Comparison of ENCODE assay signal across 21 mouse cellular contexts in the genomic region with DNA sequence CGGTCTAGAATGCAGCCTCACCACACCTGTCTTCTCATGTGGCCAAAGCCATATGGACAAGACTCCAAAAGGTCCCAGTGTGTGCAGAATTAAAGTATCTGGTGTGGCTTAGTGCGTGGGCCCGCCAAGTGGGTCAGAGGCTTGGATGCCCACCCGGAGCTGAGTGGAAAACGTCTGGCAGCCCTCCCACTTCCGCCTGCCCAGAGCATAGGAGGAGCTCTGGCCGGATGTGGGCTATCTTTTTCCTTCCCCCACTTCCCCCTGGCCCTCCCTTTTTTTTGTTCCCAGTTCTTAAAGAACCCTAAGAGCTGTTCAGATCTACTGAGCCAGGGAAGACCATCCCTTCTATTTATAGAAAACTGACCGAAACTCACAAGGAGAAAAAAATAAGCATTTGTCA.
DNase-seq lines count a peak whose midpoint lies in the region; ATAC-seq and TF ChIP-seq lines count a peak whose summit lies in the region.
"Had no signal": no experiment of that assay in that cellular context is flagged by ENCODE, and none has a peak within 500 bp of the region (broad histone marks: within the 10 kb centered on the region; RNA-seq: fewer than 3 reads in every experiment).

No protein-coding gene starts in this region.

- no peak for DNase-seq in heart, adult 8-10 months (ENCODE audit: low spot score)
- DNase-seq in spleen, postnatal 36 days (ENCODE audit: low spot score in 2 of 2): peak; percentile 3 to 4
- DNase-seq in spleen, postnatal 10 days (ENCODE audit: low spot score in 2 of 2): no peak
- DNase-seq in thymus, postnatal 14 days: peak; percentile 31
- no peak for DNase-seq in gastrocnemius, adult 2 months
- DNase-seq: adrenal gland, adult 2 months; cerebellum, adult 9-10 months; gastrocnemius, postnatal 10 days; heart, postnatal 10 days; kidney, postnatal 4 days; lung, embryonic 14.5 days; right cerebral cortex, adult 18-20 months had no signal

- no peak for TF ChIP-seq CTCF in gastrocnemius, adult 2 months (IDR thresholded peaks at IDR 0.05)

- H3K4me2 ChIP-seq in heart, embryonic 14.5 days (ENCODE audit: low read length): no peak overlapping the region
- peak overlapping the region; percentile 29 for H3K4me2 ChIP-seq in liver, embryonic 12.5 days
- no peak overlapping the region for H3K4me2 ChIP-seq in neural tube, embryonic 15.5 days
- H3K4me2 ChIP-seq: hindbrain, embryonic 13.5 days; lung, embryonic 14.5 days; midbrain, embryonic 12.5 days; neural tube, embryonic 12.5 days had no signal

- H3K4me1 ChIP-seq in heart, embryonic 14.5 days (ENCODE audit: control insufficient read depth in 2 of 2, insufficient read depth in 2 of 2, low read length in 2 of 2): peaks cover 3 to 7% of the 10 kb centered on the region in 2 experiments; a peak in 1 of 4 replicates
- no peaks in the 10 kb centered on the region for H3K4me1 ChIP-seq in liver, embryonic 12.5 days
- H3K4me1 ChIP-seq in neural tube, embryonic 15.5 days: no peaks in the 10 kb centered on the region
- H3K4me1 ChIP-seq: hindbrain, embryonic 13.5 days; midbrain, embryonic 12.5 days; neural tube, embryonic 12.5 days had no signal

- H3K27ac ChIP-seq in heart, embryonic 14.5 days (replicated peaks in 1 of 2; ENCODE audit: control insufficient read depth in 1 of 2, insufficient read depth in 1 of 2, low read depth in 2 of 2, low read length in 2 of 2): no peak overlapping the region
- H3K27ac ChIP-seq in liver, embryonic 12.5 days: no peak overlapping the region
- no peak overlapping the region for H3K27ac ChIP-seq in neural tube, embryonic 15.5 days (replicated peaks)
- no peak overlapping the region for H3K27ac ChIP-seq in gastrocnemius, adult 2 months
- H3K27ac ChIP-seq: heart, adult 2 months; hindbrain, embryonic 13.5 days; macrophage; midbrain, embryonic 12.5 days; neural tube, embryonic 12.5 days had no signal

- H3K4me3 ChIP-seq in heart, embryonic 14.5 days (ENCODE audit: control insufficient read depth in 1 of 2, insufficient read depth in 1 of 2, low read depth in 1 of 2, low read length in 2 of 2): no peak overlapping the region
- H3K4me3 ChIP-seq in liver, embryonic 12.5 days: no peak overlapping the region
- no peak overlapping the region for H3K4me3 ChIP-seq in neural tube, embryonic 15.5 days (replicated peaks)
- no peak overlapping the region for H3K4me3 ChIP-seq in gastrocnemius, adult 2 months
- H3K4me3 ChIP-seq: heart, adult 2 months; hindbrain, embryonic 13.5 days; midbrain, embryonic 12.5 days; neural tube, embryonic 12.5 days had no signal

- intact Hi-C loops in gastrocnemius, adult 2 months (cut with DNase I): no loop called here

- no peaks in the 10 kb centered on the region for H3K9me3 ChIP-seq in heart, embryonic 14.5 days (ENCODE audit: control insufficient read depth, low read length)
- no peaks in the 10 kb centered on the region for H3K9me3 ChIP-seq in liver, embryonic 12.5 days (replicated peaks)
- no peaks in the 10 kb centered on the region for H3K9me3 ChIP-seq in neural tube, embryonic 15.5 days (replicated peaks)
- H3K9me3 ChIP-seq: hindbrain, embryonic 13.5 days; midbrain, embryonic 12.5 days; neural tube, embryonic 12.5 days had no signal

- WGBS in heart, embryonic 14.5 days: 61% methylated on average over 8 of the region's 8 CpGs
- WGBS in liver, embryonic 12.5 days (ENCODE audit: insufficient replicate concordance): 33% methylated on average over 8 of the region's 8 CpGs
- 75% methylated on average over 8 of the region's 8 CpGs for WGBS in neural tube, embryonic 15.5 days

- H3K27me3 ChIP-seq in heart, embryonic 14.5 days (ENCODE audit: control insufficient read depth, insufficient read depth, low read length): no peaks in the 10 kb centered on the region
- no peaks in the 10 kb centered on the region for H3K27me3 ChIP-seq in liver, embryonic 12.5 days (replicated peaks)
- H3K27me3 ChIP-seq in neural tube, embryonic 15.5 days (replicated peaks): no peaks in the 10 kb centered on the region
- H3K27me3 ChIP-seq: hindbrain, embryonic 13.5 days; midbrain, embryonic 12.5 days; neural tube, embryonic 12.5 days had no signal

- no peak overlapping the region for H3K9ac ChIP-seq in heart, embryonic 14.5 days (ENCODE audit: low read length)
- H3K9ac ChIP-seq in liver, embryonic 12.5 days: no peak overlapping the region
- no peak overlapping the region for H3K9ac ChIP-seq in neural tube, embryonic 15.5 days (replicated peaks)
- H3K9ac ChIP-seq: hindbrain, embryonic 13.5 days; lung, embryonic 14.5 days; midbrain, embryonic 12.5 days; neural tube, embryonic 12.5 days had no signal

- 0 out of 2 replicates have a peak, but pooled peaks cover 2% of the 10 kb centered on the region for H3K36me3 ChIP-seq in heart, embryonic 14.5 days (ENCODE audit: control insufficient read depth, insufficient read depth, low read length)
- H3K36me3 ChIP-seq in liver, embryonic 12.5 days: no peaks in the 10 kb centered on the region
- no peaks in the 10 kb centered on the region for H3K36me3 ChIP-seq in neural tube, embryonic 15.5 days
- H3K36me3 ChIP-seq: hindbrain, embryonic 13.5 days; midbrain, embryonic 12.5 days; neural tube, embryonic 12.5 days had no signal

- ATAC-seq in heart, embryonic 14.5 days (ENCODE audit: insufficient number of reproducible peaks, insufficient read depth, low FRiP score, low read depth): peak; percentile 31; the same call in 1 of the 2 replicates
- no peak for ATAC-seq in liver, embryonic 12.5 days
- ATAC-seq in neural tube, embryonic 15.5 days (ENCODE audit: low FRiP score): no peak
- ATAC-seq: inflammation-experienced regulatory T-cells, adult 6 months had no signal

Comparison
In these comparisons a context has a peak if more than half of its experiments do, and no peak if none do; other contexts are left out.
1. DNase-seq: peak in spleen, postnatal 36 days (2 of 2) and thymus, postnatal 14 days (single experiment); none in heart, adult 8-10 months (single experiment), spleen, postnatal 10 days (0 of 2) and gastrocnemius, adult 2 months (single experiment).